Mouse (Mus musculus) gastrocnemius, postnatal 10 days (tissue): ENCODE measurements around the gene Slc45a3. TPM values are rescaled to one million over a fixed set of nuclear protein-coding genes. Genes with fewer than 3 reads are reported as not detected.
A peak's percentile ranks its signal among the peaks of the same experiment; 100 is the strongest.

ENCODE experiments used
- DNase-seq: peaks from one replicate; pipeline ENCODE4 v3.0.0; 2021; ENCODE audit warnings: mixed read lengths
- long read RNA-seq, 2 experiments: library from polyadenylated mRNA; stranded (forward); transcript quantifications; one replicate each; pipeline ENCODE4 v2.0.0; 2021
- total RNA-seq, 2 experiments: library from RNA; stranded (reverse); gene quantifications; 2 replicates each; pipeline ENCODE4 v1.2.3; 2021

Slc45a3 gene
- total RNA-seq: 1 to 10 TPM in 1 of 2 experiments, under 1 TPM in 1; 0.87 to 1.7 TPM
- long read RNA-seq, experiment 1, partial matches to known transcripts: 0 of 1 reads
- long read RNA-seq, experiment 1, other reads (novel, unspliced or antisense): 1 of 1 reads
- long read RNA-seq, experiment 2, partial matches to known transcripts: 0 of 1 reads
- long read RNA-seq, experiment 2, other reads (novel, unspliced or antisense): 0 of 1 reads

- DNase-seq: peak; percentile 37
Measured at GRCm38 (mm10) chr1:131962606-131963084, at the start of gene Slc45a3. Slc45a3 (plus strand) TSS chr1:131962967.

GRCm38 (mm10) chr1:131917634-131918033, 45.1 kb upstream of the Slc45a3 start:
- DNase-seq: no peak

DNA sequence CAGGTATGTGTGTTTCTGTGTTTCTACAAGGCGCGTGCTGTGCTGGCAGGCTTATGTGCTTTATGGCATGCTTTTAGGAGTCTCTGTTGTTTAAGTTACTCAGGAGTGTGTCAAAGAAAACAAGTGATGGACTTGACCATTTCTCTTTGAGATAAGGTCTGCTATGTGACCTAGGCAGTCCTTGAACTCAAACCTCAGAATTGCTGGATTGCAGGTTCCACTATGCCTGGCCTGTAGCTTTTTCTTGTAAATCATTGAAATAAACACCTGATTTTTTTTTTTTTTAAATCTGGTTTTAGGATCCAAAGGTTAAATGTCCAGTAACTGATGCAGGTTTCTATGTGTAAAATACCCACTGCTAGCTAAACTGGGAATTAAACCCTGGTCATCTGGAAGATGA, 43.7 kb upstream of the Slc45a3 start:
- no peak for DNase-seq

- no peak for DNase-seq
Measured at GRCm38 (mm10) chr1:131922100-131922499, 40.7 kb upstream of the Slc45a3 start.

DNA sequence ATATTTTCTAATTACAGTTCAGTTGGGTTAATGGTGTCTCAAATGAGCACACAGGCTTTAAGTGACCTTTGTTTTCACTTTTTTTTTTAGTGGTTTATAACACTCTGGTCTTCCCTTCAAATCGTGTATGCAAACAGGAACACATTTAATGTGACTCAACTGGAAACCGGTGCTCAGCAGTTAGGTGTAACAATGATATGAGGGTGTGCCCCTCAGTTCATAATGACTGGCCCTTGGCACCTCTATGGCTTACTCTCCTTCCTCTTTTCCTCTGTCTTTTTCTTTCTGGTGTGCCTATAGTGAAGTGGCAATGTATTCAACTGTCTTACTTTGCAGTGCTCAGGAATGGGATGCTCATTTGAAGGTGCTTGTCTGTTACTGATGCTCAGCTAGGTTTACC, 29.3 kb upstream of the Slc45a3 start:
- no peak for DNase-seq

DNA sequence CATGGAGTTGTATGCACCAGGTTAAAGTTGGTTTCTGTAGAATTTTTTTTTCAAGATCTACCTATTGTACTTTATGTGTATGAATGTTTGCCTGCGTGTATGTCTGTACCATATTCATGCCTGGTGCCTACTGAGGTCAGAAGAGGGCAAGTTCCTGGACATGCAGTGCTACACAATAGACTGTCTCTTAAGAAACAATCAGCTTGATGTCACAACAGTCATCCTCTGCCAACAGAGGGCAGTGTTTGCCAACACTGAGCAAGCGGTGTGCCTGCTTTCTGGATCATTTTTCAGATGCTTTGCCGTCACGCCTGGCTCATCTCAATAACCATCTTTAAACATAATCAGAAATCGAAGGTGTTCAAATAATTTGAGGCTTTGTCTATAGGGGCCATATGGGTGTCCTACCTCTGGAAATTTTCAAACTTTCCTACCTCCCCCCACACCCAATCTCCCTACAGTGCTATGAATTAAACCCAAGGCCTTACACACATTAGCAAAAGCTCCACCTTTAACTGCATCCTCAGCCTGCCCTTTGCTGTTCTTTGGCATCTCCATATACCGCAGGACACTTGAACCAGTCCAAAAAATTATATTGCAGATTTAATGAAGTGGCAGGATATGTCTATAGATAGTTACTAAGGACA, 25.0 kb upstream of the Slc45a3 start:
- DNase-seq: peak; percentile 59

DNA sequence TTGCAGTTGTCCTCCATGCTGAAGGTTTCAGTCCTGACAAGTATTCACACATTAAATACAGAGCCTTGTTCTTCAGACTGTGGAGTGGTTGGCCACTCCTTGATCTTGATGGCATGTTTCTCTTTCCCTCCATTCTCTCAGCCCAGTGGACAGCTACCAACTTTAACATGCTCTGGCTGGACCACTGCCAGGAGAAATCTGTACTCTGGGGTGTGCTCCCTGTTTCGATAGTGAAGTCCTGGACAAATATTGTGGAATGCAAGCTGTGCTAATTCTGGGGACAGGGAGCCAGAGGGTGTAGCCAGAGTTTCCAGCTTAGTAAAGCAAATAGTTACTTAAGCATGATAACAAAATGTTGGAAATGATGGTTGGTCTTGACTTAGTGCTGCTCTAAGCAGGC, 24.0 kb upstream of the Slc45a3 start:
- DNase-seq: peak; percentile 20

DNA sequence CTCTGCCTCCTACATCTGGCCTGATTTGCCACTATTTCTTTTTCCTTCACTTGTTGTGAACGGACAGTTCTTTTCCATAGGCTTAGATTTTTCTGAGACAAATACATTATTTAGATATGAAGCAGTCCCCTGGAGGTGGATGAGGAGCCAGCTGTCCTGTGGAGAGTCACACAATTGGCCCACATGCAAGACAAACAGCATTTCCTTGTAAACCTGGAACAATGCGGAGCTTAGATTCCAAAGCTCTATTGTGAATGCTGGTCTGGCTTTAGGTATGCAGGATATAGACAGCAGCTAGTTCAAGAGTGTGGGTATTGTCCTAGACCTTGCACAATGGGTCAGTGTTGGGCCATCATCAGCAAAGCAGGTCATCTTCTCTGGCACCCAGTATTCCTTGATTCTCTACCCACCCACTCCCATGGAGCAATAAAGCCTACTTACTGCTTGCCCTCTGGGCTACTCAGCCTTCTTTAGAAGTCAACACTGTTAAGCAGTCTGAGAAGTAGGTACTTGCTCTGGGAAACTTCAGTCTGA, 22.0 kb upstream of the Slc45a3 start:
- no peak for DNase-seq

DNA sequence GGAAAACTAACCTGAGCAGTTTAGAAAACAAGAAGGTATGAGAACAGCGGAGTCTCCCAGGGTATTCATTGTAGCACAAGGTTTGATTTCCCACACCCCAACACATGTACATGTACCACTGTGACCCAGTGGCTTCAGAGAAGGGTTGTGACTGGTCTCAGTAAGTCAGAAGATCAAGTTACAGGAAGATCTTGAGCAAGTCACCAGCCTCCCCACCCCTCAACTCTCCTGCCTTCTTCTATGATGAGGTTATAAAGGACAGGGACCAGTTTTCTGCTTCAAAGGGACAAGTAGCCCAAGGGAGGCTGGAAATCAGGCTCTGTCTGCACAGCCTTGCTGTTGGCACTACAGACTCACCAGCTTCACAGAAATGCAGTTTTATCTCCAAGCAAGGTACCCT, 21.3 kb upstream of the Slc45a3 start:
- no peak for DNase-seq

DNA sequence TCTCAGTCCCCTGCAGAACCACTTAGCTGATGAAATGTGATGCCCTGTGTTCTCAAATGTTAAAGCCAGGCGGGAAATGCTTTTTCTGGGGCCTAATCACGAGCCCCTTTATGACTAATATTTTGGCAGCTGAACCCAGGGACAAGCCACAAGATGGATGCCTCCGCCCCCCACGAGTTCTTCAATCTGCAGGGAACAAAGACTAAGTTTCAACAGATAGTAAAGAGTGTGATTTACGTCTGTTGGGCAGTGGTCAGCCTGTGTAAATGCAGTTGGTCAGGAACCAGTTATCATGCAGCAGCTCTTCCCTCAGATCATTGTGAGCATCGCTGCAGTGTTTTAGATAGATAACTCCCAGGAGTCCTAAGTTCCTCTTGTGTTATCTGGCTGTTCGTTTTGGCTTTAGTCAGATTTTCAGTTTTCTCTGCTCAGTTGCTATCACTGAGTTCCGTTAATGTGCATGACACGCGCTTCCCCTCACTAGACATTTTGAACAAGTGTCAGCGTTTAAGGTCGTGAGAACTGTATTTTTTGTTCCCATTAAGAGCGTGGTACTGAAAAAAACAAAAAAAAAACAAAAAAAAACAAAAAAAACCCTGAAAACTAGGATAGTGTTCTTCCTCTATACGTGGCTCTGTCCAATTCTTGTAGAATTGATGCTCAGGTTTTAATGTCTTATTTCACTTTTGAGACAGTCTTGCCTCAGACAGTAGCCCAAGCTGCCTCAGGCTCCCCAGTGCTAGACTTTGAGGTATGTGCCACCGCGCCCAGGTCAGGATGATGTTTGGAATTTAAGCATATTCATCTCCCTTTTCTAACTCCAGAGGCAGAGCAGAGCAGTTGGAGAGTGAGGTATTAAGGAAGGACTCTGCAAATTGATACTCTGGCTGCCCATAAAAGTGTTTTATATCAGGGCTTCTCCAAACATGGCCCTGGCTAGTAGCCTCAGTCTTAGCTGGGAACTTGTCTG, 19.9 kb upstream of the Slc45a3 start:
- DNase-seq: no peak

GRCm38 (mm10) chr1:131945674-131946440, 16.9 kb upstream of the Slc45a3 start:
- no peak for DNase-seq

DNA sequence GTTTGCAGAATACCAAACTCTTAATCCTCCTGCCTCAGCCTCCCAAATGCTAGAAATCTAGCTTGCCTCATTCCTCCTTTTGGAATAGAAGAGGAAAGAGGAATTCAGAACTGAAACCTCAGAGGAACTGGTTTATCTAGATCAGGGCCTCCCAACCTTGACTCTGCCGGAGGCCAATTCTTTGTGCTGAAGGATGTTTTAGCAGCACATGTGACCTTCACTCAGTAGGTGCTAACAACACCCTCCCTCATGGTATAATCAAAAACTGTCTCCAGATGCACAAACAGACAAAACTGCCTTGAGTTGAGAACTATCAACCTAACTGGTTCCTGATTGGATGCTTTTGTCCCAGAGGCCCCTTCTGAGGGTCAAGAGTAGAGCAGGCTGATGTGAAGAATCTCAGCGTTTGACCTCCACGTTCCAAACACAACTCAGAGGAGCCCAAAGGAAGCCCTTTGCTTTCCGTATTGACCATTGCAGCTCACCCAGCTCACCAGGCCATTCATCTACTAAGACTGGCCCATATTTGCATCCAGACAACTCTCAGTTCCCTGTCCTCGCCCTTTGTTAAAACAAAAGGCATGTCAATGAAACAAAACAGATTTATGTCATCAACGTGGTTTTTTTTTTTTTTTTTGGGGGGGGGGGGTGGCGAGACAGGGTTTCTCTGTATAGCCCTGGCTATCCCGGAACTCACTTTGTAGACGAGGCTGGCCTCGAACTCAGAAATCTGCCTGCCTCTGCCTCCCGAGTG, 16.1 kb upstream of the Slc45a3 start:
- DNase-seq: no peak

DNA sequence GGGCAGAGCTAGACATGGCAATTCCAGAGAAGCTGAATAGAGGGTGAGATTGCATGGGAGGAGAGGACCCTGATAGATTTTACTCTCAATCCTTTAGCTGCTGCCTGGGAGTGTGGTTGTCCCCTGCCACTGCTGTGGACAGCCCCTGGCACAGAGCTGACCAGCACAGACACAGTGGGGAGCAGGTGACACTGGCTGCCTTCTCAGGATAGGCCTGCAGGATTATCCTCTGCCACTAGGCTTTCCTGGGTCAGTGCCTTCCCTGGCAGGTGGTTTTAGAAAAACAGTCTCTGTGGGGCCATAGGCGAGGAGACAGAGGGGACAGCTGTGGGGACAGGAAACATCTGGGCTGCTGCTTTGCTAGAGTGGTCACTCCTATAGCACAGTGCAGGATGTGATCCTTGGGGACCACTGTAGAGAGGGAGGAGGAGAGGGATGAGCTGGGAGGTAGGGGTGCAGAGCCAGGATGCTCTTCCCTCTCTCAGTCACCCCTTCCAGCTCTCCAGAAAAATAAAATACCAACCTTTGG, 14.7 kb upstream of the Slc45a3 start:
- DNase-seq: no peak

DNA sequence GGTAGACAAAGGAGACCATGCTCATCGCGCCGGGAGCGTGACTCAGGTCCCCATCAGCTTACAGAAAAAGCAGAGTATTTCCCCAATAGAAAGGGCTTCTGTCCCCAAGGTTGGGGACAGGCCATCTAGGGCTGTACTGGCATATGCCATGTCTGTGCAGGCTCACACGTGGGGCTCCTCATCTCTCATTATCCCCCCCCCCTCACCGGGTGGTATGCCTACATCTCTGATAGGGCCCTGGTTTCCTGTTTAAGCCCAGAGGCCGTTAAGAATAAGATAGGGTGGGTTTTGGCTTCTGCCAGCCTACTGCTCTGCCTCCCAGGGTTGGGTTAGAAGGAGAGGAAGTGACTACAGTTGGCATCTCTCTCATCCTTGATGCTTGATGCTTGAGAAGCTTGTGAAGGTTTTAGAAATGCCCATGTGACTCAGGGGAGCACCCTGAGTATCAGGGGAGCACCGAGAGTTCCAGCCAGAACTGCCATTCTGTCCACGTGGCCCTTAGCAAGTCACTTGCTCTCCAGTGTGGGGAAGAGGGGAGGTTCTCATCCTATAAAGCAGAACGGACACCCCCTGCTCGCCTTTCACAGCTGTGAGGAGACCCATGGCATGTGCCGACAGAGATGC, 8.4 kb upstream of the Slc45a3 start:
- no peak for DNase-seq

GRCm38 (mm10) chr1:131955131-131955757, 7.5 kb upstream of the Slc45a3 start:
- no peak for DNase-seq

- DNase-seq: no peak
Measured at GRCm38 (mm10) chr1:131957416-131957815, 5.4 kb upstream of the Slc45a3 start.

DNA sequence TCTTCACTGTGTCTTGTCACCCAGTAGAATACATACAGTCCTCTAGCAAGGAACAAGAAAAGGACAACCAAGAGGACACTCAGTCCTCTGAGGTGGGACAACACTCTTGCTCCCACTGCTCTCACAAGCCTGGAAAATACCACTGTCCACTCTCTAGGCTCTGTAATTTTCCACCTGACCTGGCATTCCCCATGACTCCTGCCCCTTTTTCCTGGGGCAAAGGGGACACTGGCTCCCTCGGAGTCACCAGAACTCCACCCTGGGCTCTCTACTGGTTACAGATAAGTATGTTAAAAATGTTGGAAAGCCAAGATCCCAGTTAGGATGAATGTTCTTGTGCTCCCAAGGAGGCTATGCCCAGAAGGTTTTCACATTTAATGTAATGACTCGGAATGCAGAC, 1.8 kb upstream of the Slc45a3 start:
- DNase-seq: no peak

GRCm38 (mm10) chr1:131963085-131963951, 551 bp downstream of the Slc45a3 start:
- peak; percentile 29 for DNase-seq

- DNase-seq: no peak
Measured at GRCm38 (mm10) chr1:131964100-131964499, 1.3 kb downstream of the Slc45a3 start.
